18 mouse cellular contexts compared by ENCODE assay signal in genomic region chr14:101519964-101520363, GRCm38 (mm10).
"Had no signal": no experiment of that assay in that cellular context is flagged by ENCODE, and none has a peak within 500 bp of the region (broad histone marks: within the 10 kb centered on the region; RNA-seq: fewer than 3 reads in every experiment).

No protein-coding gene starts in this region.

- H3K4me2 ChIP-seq: liver, embryonic 13.5 days; liver, embryonic 15.5 days; lung, embryonic 15.5 days; midbrain, embryonic 13.5 days; midbrain, embryonic 15.5 days; neural tube, embryonic 12.5 days had no signal

- H3K9ac ChIP-seq: liver, embryonic 13.5 days; liver, embryonic 15.5 days; liver, postnatal 0 days; lung, embryonic 15.5 days; midbrain, embryonic 13.5 days; midbrain, embryonic 15.5 days; neural tube, embryonic 12.5 days had no signal

- H3K27me3 ChIP-seq: liver, embryonic 13.5 days; liver, embryonic 15.5 days; lung, embryonic 15.5 days; midbrain, embryonic 15.5 days; neural tube, embryonic 12.5 days had no signal

- H3K27ac ChIP-seq: liver, embryonic 13.5 days; liver, embryonic 15.5 days; lung, embryonic 15.5 days; midbrain, embryonic 10.5 days; midbrain, embryonic 13.5 days; midbrain, embryonic 15.5 days; neural tube, embryonic 12.5 days had no signal

- H3K9me3 ChIP-seq: liver, embryonic 13.5 days; liver, embryonic 15.5 days; lung, embryonic 15.5 days; midbrain, embryonic 10.5 days; midbrain, embryonic 13.5 days; midbrain, embryonic 15.5 days; neural tube, embryonic 12.5 days had no signal

- ATAC-seq: liver, postnatal 0 days; lung, postnatal 0 days; midbrain, embryonic 13.5 days; midbrain, embryonic 15.5 days had no signal

- H3K36me3 ChIP-seq: liver, embryonic 13.5 days; liver, embryonic 15.5 days; lung, embryonic 15.5 days; midbrain, embryonic 10.5 days; midbrain, embryonic 13.5 days; midbrain, embryonic 15.5 days; neural tube, embryonic 12.5 days had no signal

- H3K4me1 ChIP-seq: liver, embryonic 13.5 days; liver, embryonic 15.5 days; midbrain, embryonic 15.5 days; neural tube, embryonic 12.5 days had no signal

- H3K4me3 ChIP-seq: liver, embryonic 13.5 days; liver, embryonic 15.5 days; lung, embryonic 15.5 days; midbrain, embryonic 10.5 days; midbrain, embryonic 13.5 days; midbrain, embryonic 15.5 days; myocyte; neural tube, embryonic 12.5 days had no signal

- DNase-seq: liver, embryonic 13.5 days; liver, postnatal 0 days; lung, adult 2 months; lung, postnatal 14 days; lung, postnatal 36 days; right cerebral cortex, postnatal 14 days; spleen, adult 18-20 months; thymus, adult 18-20 months; thymus, postnatal 25 days; thymus, postnatal 4 days had no signal
